Mouse (Mus musculus) midbrain, embryonic 14.5 days (tissue): ENCODE measurements around the gene Zfp451. TPM values are rescaled to one million over a fixed set of nuclear protein-coding genes. Genes with fewer than 3 reads are reported as not detected.

Source experiments
- ATAC-seq: fragments of 200-750 bp; cut with Nextera tagmentation; 2 replicates; pipeline ENCODE4 v1.8.0; 2017; ENCODE audit warnings: moderate number of reproducible peaks, moderate library complexity; ENCODE audit not compliant: low FRiP score, low TSS enrichment
- DNase-seq: peaks from one replicate; pipeline ENCODE4 v3.0.0-alpha.2; 2015
- H3K27ac ChIP-seq: fragments of 300-500 bp; sonication (generic); replicated peaks from 2 replicates; pipeline ENCODE4 v1.5.1; 2014; ENCODE audit warnings: mild to moderate bottlenecking, low read depth, low read length, moderate library complexity
- H3K27me3 ChIP-seq: fragments of 300-500 bp; sonication (generic); 2 replicates; pipeline ENCODE4 v1.6.1; 2014; ENCODE audit warnings: low read length, control low read depth, mixed read lengths; ENCODE audit not compliant: control insufficient read depth, insufficient read depth
- H3K36me3 ChIP-seq: fragments of 300-500 bp; sonication (generic); 2 replicates; pipeline ENCODE4 v1.6.1; 2014; ENCODE audit warnings: low read length, control low read depth; ENCODE audit not compliant: control insufficient read depth, insufficient read depth
- H3K4me1 ChIP-seq: fragments of 300-500 bp; sonication (generic); 2 replicates; pipeline ENCODE4 v1.6.1; 2014; ENCODE audit warnings: mild to moderate bottlenecking, antibody characterized with exemption, low read length, control low read depth; ENCODE audit not compliant: control insufficient read depth, insufficient read depth
- H3K4me2 ChIP-seq: fragments of 300-500 bp; sonication (generic); 2 replicates; pipeline ENCODE4 v1.6.1; 2014; ENCODE audit warnings: mild to moderate bottlenecking, low read length, moderate library complexity
- H3K4me3 ChIP-seq: fragments of 300-500 bp; sonication (generic); replicated peaks from 2 replicates; pipeline ENCODE4 v1.5.1; 2014; ENCODE audit warnings: low read depth, low read length
- H3K9ac ChIP-seq: fragments of 300-500 bp; sonication (generic); replicated peaks from 2 replicates; pipeline ENCODE4 v1.6.1; 2014; ENCODE audit warnings: mild to moderate bottlenecking, low read length, moderate library complexity
- H3K9me3 ChIP-seq: fragments of 300-500 bp; sonication (generic); 2 replicates; pipeline ENCODE4 v1.6.1; 2016; ENCODE audit warnings: low read length, control low read depth, mixed read lengths; ENCODE audit not compliant: control insufficient read depth
- WGBS: fragments of 180-500 bp; shearing (Covaris S2); extraction: QIAGEN DNeasy Blood & Tissue Kit; methylation state at CpG from one replicate; pipeline ENCODE4 v1.1.7; 2014; 5-methylcytosine and 5-hydroxymethylcytosine counted together
- polyA plus RNA-seq: library from polyadenylated mRNA; unstranded; fragments of >200 nt; fragmentation: Nextera tagmentation; extraction: Ambion mirVana; gene quantifications from 2 replicates; pipeline ENCODE4 v1.2.1, GENCODE M21; 2014

The Zfp451 gene
- polyA plus RNA-seq, 1 experiment from 2014 or later = 70.6 TPM

DNA sequence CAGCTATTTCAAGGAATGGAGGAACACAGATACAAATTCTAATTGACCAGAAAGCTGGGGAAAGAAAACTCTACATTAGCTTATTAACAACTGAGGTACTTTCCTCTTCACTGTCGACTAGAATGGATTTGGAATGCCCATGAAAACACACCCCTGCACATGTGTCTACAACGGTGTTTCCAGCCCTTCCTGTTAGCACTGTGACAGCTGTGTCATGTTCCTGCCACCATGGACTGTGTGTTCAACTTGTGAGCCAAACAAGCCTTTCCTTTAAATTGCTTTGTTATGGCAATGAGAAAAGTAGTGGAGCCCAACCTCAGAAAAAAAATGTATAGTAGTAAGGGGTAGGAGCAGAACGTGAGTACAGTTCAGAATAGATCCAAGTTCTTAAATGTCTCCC, 25.9 kb downstream of the Zfp451 start:
- Histone ChIP-seq H3K4me1 (no peaks in the 10 kb centered on the region), H3K27ac (no peak overlapping the region), H3K9ac (no peak overlapping the region), H3K36me3 (0 out of 2 replicates have a peak, but pooled peaks cover 6% of the 10 kb centered on the region), H3K4me2 (no peak overlapping the region), H3K4me3 (no peak overlapping the region), H3K9me3 (no peaks in the 10 kb centered on the region), H3K27me3 (no peaks in the 10 kb centered on the region)
- DNase-seq (no peak), ATAC-seq (no peak)
- 73% methylated on average over 3 of the region's 3 CpGs for WGBS

DNA sequence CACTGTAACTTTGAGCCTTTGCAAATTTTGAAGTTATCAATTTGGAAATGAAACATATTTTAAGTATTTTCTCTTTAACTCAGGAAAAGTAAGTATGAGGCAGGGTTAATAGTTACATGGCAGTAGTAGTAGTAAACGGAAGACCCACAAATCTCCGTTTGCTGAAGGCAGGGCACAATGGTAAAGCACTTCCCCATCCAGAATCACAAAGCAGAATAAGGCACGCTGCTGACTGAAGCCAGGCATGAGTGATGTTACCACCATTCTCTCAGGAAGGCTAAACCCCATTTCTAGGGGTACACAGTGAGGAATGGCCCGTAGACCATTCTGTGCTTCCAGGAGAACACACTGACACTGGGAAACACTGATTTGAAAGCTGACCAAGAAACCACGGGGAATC, 26.3 kb downstream of the Zfp451 start:
- Histone ChIP-seq H3K36me3 (0 out of 2 replicates have a peak, but pooled peaks cover 8% of the 10 kb centered on the region), H3K27ac (no peak overlapping the region), H3K9me3 (no peaks in the 10 kb centered on the region), H3K27me3 (no peaks in the 10 kb centered on the region), H3K9ac (no peak overlapping the region), H3K4me3 (no peak overlapping the region), H3K4me2 (no peak overlapping the region), H3K4me1 (no peaks in the 10 kb centered on the region)
- ATAC-seq = no peak
- WGBS = 86% methylated on average over 5 of the region's 5 CpGs
- no peak for DNase-seq

DNA sequence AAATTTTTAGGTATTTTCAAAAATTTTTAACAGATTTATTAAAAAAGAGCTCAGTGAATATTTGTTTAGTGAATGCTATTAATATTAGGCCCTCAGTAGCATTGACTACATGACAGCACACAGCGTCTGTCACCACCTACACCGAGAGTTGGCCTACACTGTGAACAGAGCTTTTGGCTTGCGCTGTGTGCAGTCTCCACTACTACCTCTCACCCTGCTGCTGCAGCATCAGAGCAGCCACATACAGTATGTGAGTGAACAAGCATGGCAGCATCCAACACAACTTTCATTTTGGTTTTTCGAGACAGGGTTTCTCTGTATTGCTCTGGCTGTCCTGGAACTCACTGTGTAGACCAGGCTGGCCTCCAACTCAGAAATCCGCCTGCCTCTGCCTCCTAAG, 29.8 kb downstream of the Zfp451 start:
- H3K9ac ChIP-seq = no peak overlapping the region
- no peak overlapping the region for H3K27ac ChIP-seq
- H3K9me3 ChIP-seq = no peaks in the 10 kb centered on the region
- no peak overlapping the region for H3K4me2 ChIP-seq
- H3K36me3 ChIP-seq = peaks cover 25% of the 10 kb centered on the region
- no peak for DNase-seq
- 96% methylated on average over 5 of the region's 5 CpGs for WGBS
- H3K27me3 ChIP-seq = no peaks in the 10 kb centered on the region
- no peak for ATAC-seq
- no peaks in the 10 kb centered on the region for H3K4me1 ChIP-seq
- no peak overlapping the region for H3K4me3 ChIP-seq

DNA sequence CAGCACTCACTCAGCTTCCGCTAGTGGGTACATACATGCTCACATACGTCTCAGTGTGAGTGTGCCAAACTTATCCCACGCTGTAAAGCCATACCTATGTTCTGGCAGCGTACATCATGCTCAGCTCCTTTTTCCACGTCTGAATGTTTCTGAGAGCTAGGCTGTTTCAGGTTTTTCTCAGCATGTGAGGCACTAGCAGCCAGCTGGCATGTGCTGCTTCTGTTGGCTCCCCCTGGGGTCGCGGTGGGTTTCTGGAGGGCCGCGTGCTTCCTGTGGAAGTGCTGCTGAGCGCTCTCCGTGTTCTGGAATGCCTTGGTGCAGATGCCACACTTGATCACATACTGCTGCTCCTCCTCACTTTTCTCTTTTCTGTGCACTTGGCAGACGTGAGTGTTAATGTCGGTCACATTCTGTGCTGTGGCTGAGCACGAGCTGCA, 38.2 kb downstream of the Zfp451 start:
- 90% methylated on average over 14 of the region's 14 CpGs for WGBS
- Histone ChIP-seq H3K27me3 (no peaks in the 10 kb centered on the region), H3K4me3 (no peak overlapping the region), H3K9me3 (no peaks in the 10 kb centered on the region), H3K27ac (no peak overlapping the region), H3K4me2 (no peak overlapping the region), H3K36me3 (peaks cover 52% of the 10 kb centered on the region), H3K4me1 (no peaks in the 10 kb centered on the region), H3K9ac (no peak overlapping the region)
- no peak for ATAC-seq
- DNase-seq = no peak

DNA sequence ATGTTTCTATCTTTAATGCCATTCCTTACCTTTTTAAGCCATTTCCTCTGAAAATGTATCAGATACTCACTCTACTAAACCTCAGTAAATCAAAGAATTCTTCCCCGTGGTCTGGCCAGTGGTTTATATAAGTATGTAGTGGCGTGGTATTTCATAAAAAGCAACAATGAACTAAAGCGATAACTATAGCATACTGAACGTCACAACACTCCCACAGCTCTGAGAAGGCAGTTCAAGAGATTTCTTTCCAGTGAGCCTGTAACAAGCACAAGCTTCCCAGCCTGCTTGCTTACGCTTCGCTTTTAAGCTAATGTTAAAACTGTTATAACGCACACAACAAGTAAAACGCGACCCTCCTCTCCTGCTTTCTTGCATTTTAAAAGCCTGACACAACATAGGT, 42.3 kb downstream of the Zfp451 start:
- DNase-seq (no peak), ATAC-seq (no peak)
- H3K9me3 ChIP-seq = no peaks in the 10 kb centered on the region
- H3K36me3 ChIP-seq = peaks cover 68% of the 10 kb centered on the region
- H3K27me3 ChIP-seq = no peaks in the 10 kb centered on the region
- no peak overlapping the region for H3K27ac ChIP-seq
- WGBS = 97% methylated on average over 9 of the region's 9 CpGs
- no peaks in the 10 kb centered on the region for H3K4me1 ChIP-seq
- no peak overlapping the region for H3K9ac ChIP-seq
- no peak overlapping the region for H3K4me2 ChIP-seq
- no peak overlapping the region for H3K4me3 ChIP-seq

DNA sequence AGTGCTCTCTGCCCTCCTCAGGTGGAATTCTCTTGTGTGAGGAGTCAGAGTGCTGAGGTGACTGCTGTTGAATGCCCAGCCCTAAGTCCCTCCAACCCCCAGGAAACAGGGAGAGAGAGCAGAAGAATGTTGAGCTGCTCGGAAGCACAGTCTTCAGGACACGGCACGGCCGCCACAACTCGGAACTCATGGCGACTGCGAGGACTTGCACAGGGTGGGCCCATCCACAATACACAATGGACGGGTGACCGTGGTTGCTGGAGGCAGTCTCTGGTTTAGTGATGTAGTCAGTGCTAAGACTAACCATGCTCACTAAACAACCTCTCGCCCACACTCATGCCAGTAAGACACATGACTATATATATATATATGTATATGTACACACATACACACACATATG, 42.8 kb downstream of the Zfp451 start:
- Histone ChIP-seq H3K4me1 (no peaks in the 10 kb centered on the region), H3K9me3 (no peaks in the 10 kb centered on the region), H3K27me3 (no peaks in the 10 kb centered on the region), H3K36me3 (peaks cover 63% of the 10 kb centered on the region), H3K9ac (no peak overlapping the region), H3K4me2 (no peak overlapping the region), H3K4me3 (no peak overlapping the region), H3K27ac (no peak overlapping the region)
- DNase-seq (no peak), ATAC-seq (no peak)
- 95% methylated on average over 10 of the region's 10 CpGs for WGBS

DNA sequence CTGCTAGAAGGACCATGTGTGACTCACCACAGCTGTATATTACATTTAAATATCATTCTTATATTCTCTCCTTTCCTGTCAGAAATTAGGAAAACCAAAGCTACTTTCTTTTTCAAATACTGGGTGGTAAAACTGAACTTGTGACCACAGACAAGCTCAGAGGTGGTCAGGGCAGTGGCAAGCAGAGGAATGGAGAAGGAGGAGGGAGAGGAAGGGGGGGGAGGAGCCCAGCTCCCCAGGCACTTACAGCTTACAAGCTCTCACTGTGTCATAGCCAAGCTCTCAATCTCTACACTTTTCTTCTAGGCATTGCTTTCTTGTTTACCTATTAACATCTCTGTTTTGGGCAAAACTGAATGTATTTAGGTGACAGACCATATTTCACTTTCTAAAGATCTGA, 45.6 kb downstream of the Zfp451 start:
- Histone ChIP-seq H3K9ac (no peak overlapping the region), H3K27ac (no peak overlapping the region), H3K4me3 (no peak overlapping the region), H3K9me3 (no peaks in the 10 kb centered on the region), H3K4me2 (no peak overlapping the region), H3K4me1 (no peaks in the 10 kb centered on the region), H3K27me3 (no peaks in the 10 kb centered on the region), H3K36me3 (peaks cover 55% of the 10 kb centered on the region)
- ATAC-seq (no peak), DNase-seq (no peak)

DNA sequence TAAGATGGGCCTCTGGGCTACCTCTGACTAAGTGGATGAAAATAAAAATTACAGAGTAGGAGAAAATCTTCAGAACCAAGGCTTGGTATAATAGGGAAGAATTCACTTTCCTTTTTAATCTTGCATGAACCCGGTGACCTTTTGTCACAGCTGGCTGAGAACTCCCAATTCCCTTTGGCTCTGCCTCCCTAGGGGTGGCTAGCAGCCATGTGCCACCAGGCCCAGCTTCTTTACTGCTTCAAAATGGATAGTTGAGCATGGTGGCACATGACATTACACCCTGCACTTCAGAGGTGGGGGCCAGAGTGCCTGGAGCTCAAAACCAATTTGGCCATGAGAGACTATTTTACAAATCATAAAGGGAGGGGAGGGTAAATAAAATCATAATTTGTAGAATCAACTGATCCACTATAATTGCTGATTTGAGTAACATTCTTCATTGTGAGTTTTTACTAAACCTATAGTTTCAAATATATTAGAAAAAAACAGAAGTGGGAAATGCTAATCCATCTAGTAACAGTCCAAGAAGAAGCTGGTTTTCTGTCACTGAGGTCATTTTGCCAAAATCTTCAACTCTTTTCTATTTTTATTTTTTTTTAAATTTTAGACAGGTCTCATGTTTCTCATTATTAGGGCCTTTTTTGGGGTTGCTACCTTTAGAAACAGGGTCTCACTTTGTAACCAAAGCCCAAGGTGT, 46.2 kb downstream of the Zfp451 start:
- 39% methylated on average over 1 of the region's 1 CpGs for WGBS

More for the DNA sequence above, 46.2 kb downstream of the Zfp451 start:
- Histone ChIP-seq H3K27me3 (no peaks in the 10 kb centered on the region), H3K27ac (no peak overlapping the region), H3K9me3 (no peaks in the 10 kb centered on the region), H3K4me1 (no peaks in the 10 kb centered on the region), H3K4me2 (no peak overlapping the region), H3K4me3 (no peak overlapping the region), H3K36me3 (peaks cover 53% of the 10 kb centered on the region), H3K9ac (no peak overlapping the region)
- DNase-seq (no peak), ATAC-seq (no peak)
